Mouse (Mus musculus) heart, embryonic 16.5 days (tissue): ENCODE results near the gene Rnls. TPM values are rescaled to one million over a fixed set of nuclear protein-coding genes. Genes with fewer than 3 reads are reported as not detected.

Source experiments
- ATAC-seq: fragments of 200-750 bp; cut with Nextera tagmentation; replicated peaks from 2 replicates; pipeline ENCODE4 v1.8.0; 2017; ENCODE audit warnings: moderate number of reproducible peaks; ENCODE audit not compliant: insufficient read depth, low FRiP score; ENCODE audit errors: extremely low read depth
- H3K27ac ChIP-seq: fragments of 300-500 bp; sonication (generic); 2 replicates; pipeline ENCODE4 v1.5.1; 2014; ENCODE audit warnings: mild to moderate bottlenecking, low read length, control low read depth, moderate library complexity
- H3K27me3 ChIP-seq: fragments of 300-500 bp; sonication (generic); 2 replicates; pipeline ENCODE4 v1.6.1; 2014; ENCODE audit warnings: low read length, mixed read lengths; ENCODE audit not compliant: control insufficient read depth, insufficient read depth
- H3K36me3 ChIP-seq: fragments of 300-500 bp; sonication (generic); 2 replicates; pipeline ENCODE4 v1.6.1; 2014; ENCODE audit not compliant: control insufficient read depth, insufficient read depth
- H3K4me1 ChIP-seq: fragments of 300-500 bp; sonication (generic); 2 replicates; pipeline ENCODE4 v1.6.1; 2014; ENCODE audit warnings: low read length, mixed read lengths; ENCODE audit not compliant: control insufficient read depth, insufficient read depth
- H3K4me2 ChIP-seq: fragments of 300-500 bp; sonication (generic); 2 replicates; pipeline ENCODE4 v1.6.1; 2014; ENCODE audit warnings: low read depth, mild to moderate bottlenecking, control low read depth, low read length
- H3K4me3 ChIP-seq: fragments of 300-500 bp; sonication (generic); 2 replicates; pipeline ENCODE4 v1.5.1; 2014; ENCODE audit warnings: mild to moderate bottlenecking, control low read depth, low read length
- H3K9ac ChIP-seq: fragments of 300-500 bp; sonication (generic); 2 replicates; pipeline ENCODE4 v1.6.1; 2014; ENCODE audit warnings: low read length, control low read depth
- H3K9me3 ChIP-seq: fragments of 300-500 bp; sonication (generic); replicated peaks from 2 replicates; pipeline ENCODE4 v1.6.1; 2016; ENCODE audit warnings: low read length; ENCODE audit not compliant: control insufficient read depth
- whole genome bisulfite sequencing: fragments of 180-500 bp; shearing (Covaris S2); extraction: QIAGEN DNeasy Blood & Tissue Kit; methylation state at CpG from one replicate; pipeline ENCODE4 v1.1.7; 2014; 5-methylcytosine and 5-hydroxymethylcytosine counted together
- polyA plus RNA-seq: library from polyadenylated mRNA; unstranded; fragments of >200 nt; fragmentation: Nextera tagmentation; extraction: Ambion mirVana; gene quantifications from 2 replicates; pipeline ENCODE4 v1.2.1, GENCODE M21; 2015

Rnls gene
- polyA plus RNA-seq, 1 experiment from 2014 or later = 12.2 TPM

DNA sequence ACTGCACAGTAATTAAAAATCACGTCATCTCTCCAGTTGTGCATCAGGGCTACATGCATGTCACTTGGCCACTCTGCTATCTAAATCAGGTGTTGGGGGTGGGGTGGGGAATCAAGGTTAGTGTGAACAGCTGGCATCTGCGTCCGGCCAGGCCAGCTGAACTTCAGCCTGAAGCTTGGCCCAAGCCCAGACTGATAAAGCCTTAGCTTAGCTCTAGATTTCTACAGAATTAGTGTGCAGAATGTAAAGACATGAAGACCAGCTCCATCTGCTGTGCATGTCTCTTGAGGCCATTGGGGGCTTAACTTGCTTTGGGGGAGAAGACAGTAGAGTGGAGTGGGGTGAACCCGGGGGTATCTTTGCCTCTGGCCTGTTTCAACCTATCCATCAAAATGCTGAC, 292.1 kb downstream of the Rnls start:
- Histone ChIP-seq H3K36me3 (no peaks in the 10 kb centered on the region), H3K4me1 (peaks cover 11% of the 10 kb centered on the region), H3K9ac (no peak overlapping the region), H3K27me3 (no peaks in the 10 kb centered on the region), H3K27ac (no peak overlapping the region; the same call in 1 of the 2 replicates), H3K9me3 (no peaks in the 10 kb centered on the region), H3K4me2 (no peak overlapping the region), H3K4me3 (no peak overlapping the region)
- peak; percentile 66 for ATAC-seq
- WGBS = 30% methylated on average over 4 of the region's 4 CpGs

DNA sequence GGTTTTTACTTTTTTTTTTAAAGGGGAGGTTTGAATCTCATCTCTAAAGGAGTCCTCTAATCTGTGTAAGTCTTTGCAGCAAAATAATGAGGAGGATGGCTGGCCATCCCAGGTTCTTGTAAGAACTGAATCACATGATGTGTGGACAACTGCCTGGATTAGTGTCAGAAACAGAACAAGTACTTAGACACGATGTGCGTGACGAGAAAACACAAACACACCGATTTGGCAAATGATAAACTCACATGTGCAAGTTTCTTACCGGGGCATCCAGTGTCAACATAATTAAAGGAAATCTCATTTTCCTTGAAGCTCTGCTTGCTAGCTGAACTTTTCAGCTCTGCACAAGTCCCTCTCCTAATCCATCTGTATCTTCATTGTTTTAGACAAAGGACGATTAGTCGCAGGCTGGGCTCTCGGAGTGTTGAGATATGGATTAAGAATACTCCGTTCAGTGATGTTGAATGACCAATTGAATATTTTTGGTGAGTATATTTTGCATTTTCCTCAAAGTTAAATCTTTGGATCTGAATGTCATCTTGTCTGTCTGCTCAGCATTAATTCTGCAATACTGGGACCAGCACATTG, 292.8 kb downstream of the Rnls start:
- no peak overlapping the region for H3K27ac ChIP-seq
- WGBS = 68% methylated on average over 9 of the region's 9 CpGs
- H3K36me3 ChIP-seq = no peaks in the 10 kb centered on the region
- H3K4me1 ChIP-seq = peaks cover 11% of the 10 kb centered on the region
- H3K4me3 ChIP-seq = no peak overlapping the region
- H3K27me3 ChIP-seq = no peaks in the 10 kb centered on the region
- H3K4me2 ChIP-seq = no peak overlapping the region
- H3K9ac ChIP-seq = no peak overlapping the region
- ATAC-seq = no peak
- H3K9me3 ChIP-seq = no peaks in the 10 kb centered on the region

DNA sequence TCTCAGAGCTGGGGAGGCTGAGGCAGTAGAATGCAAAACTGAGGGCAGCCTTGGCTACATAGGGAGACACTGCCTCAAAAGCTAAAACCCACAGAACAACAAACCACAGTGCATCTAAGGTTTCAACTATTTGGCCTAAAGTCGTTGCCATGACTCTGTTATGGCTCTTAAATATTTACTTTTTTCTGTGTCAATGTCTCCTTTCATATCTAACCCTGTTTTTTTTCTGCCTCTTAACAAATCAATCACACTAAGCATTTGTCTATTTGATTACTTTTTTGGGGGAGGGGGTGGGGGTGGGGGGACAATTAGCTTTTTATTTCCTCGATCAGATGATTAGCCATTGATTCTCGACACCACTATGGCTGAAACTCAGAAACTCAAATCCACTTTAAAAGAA, 294.4 kb downstream of the Rnls start:
- Histone ChIP-seq H3K27me3 (no peaks in the 10 kb centered on the region), H3K9ac (no peak overlapping the region), H3K9me3 (no peaks in the 10 kb centered on the region), H3K4me2 (no peak overlapping the region), H3K27ac (no peak overlapping the region), H3K4me1 (peaks cover 11% of the 10 kb centered on the region), H3K36me3 (no peaks in the 10 kb centered on the region), H3K4me3 (no peak overlapping the region)
- WGBS = 61% methylated on average over 3 of the region's 3 CpGs
- no peak for ATAC-seq

DNA sequence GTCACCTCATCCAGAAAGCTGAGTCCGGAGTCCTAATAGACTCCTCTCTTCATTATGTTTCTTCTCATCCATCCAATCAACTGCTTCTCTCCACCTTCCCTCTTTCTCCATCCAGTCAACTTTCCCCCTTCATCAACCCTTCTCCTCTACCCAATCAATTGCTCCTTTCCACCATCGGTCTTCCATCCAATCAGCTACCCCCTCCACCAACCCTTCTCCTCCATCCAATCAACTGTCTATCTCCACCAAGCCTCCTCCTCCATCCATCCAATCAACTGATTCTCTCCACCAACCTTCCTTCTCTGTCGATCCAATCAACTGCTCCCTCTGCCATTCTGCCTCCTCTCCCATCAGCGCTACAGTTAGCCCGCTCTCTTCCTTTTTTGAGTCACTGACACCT, 295.5 kb downstream of the Rnls start:
- Histone ChIP-seq H3K9ac (no peak overlapping the region), H3K4me1 (peaks cover 7% of the 10 kb centered on the region), H3K9me3 (no peaks in the 10 kb centered on the region), H3K27ac (no peak overlapping the region), H3K27me3 (no peaks in the 10 kb centered on the region), H3K4me2 (no peak overlapping the region), H3K36me3 (no peaks in the 10 kb centered on the region), H3K4me3 (no peak overlapping the region)
- 89% methylated on average over 5 of the region's 5 CpGs for WGBS
- ATAC-seq = no peak

DNA sequence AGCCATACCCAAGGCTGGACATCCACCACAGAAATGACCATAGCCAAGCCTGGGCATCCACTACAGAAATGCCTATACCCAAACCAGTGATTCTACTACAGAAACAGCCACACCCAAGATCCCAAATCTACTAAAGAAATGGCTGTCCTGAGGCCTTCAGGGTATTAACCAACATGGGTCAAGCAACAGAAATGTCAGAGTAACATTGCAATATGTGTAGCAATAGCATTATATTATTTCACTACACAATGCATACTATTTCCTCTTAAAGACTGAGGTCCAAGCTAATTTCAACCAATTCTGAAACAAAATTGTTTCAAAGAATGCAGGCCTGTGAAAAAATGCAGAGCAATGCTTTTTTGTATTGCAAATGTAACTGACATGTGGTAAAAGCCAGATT, 299.5 kb downstream of the Rnls start:
- Histone ChIP-seq H3K36me3 (no peaks in the 10 kb centered on the region), H3K4me1 (no peaks in the 10 kb centered on the region), H3K9me3 (no peaks in the 10 kb centered on the region), H3K9ac (no peak overlapping the region), H3K27ac (no peak overlapping the region), H3K4me2 (no peak overlapping the region), H3K27me3 (no peaks in the 10 kb centered on the region), H3K4me3 (no peak overlapping the region)
- ATAC-seq = no peak

DNA sequence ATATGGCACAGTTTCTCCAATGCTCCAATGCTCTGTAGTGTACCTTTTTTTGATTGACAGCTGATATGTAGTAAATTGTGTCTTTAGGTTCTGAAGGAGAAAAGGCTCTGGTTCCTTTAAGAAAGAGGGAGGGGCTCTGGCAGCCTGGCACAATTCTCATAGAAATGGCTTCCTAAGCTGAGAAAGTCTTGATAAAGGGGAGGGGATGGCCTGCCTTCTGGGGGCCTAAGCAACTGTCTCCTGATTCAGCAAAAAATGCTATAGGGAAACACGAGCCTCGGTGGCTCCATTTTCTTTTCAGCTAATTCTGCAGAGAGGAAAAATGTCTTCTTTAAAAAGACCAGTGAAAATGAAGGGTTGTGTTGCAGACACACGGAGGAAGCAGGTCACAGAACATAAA, 300.8 kb downstream of the Rnls start:
- Histone ChIP-seq H3K4me1 (no peaks in the 10 kb centered on the region), H3K27me3 (no peaks in the 10 kb centered on the region), H3K4me3 (no peak overlapping the region), H3K4me2 (no peak overlapping the region), H3K9ac (no peak overlapping the region), H3K9me3 (no peaks in the 10 kb centered on the region), H3K27ac (no peak overlapping the region), H3K36me3 (no peaks in the 10 kb centered on the region)
- ATAC-seq = no peak
- WGBS = 62% methylated on average over 3 of the region's 3 CpGs

DNA sequence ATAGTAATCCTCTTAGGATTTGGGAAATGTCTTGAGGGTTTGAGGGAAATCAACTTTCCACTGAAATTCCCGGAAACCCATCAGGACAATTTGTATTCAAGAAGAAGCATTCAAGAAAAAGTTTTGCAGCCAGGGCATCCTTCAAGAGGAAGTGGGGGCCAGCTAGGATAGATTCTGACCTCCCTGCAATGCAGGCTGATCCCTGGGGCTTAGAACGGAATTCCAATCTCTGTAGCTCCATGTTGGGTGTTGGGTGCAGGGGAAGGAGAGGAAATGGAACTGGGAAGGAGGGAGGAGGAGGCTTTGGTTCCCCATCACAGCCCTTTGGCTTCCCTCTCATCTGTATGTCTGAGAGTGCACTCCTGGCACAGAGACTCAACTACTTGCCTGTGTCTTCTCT, 303.2 kb downstream of the Rnls start:
- Histone ChIP-seq H3K27me3 (no peaks in the 10 kb centered on the region), H3K27ac (no peak overlapping the region), H3K4me2 (no peak overlapping the region), H3K9ac (no peak overlapping the region), H3K9me3 (no peaks in the 10 kb centered on the region), H3K4me3 (no peak overlapping the region), H3K4me1 (no peaks in the 10 kb centered on the region), H3K36me3 (no peaks in the 10 kb centered on the region)
- no peak for ATAC-seq
- WGBS = 69% methylated on average over 2 of the region's 2 CpGs

DNA sequence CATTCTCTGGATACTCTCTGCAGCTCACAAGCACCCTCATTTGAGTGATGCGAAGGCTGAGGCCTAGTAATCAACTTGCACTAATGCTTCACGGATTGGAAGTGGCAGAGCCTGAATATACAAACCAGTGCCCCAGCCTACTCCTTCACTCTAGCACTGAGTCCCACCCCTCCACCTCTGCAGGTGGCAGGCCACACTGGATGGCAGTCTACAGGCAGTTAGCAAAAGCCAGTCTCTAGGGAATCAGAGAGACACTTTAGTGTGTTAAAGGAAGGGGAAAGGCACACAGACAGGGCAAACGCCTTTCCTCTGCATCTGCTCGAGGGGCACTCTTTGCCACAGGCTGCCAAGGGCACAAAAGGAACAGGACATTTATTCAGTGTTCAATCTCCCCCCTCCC, 304.1 kb downstream of the Rnls start:
- no peak overlapping the region for H3K9ac ChIP-seq
- no peaks in the 10 kb centered on the region for H3K27me3 ChIP-seq
- H3K4me3 ChIP-seq = no peak overlapping the region
- 0 out of 2 replicates have a peak, but pooled peaks cover under 1% of the 10 kb centered on the region for H3K4me1 ChIP-seq
- H3K4me2 ChIP-seq = no peak overlapping the region
- no peak for ATAC-seq
- no peaks in the 10 kb centered on the region for H3K36me3 ChIP-seq
- no peaks in the 10 kb centered on the region for H3K9me3 ChIP-seq
- H3K27ac ChIP-seq = no peak overlapping the region
- 73% methylated on average over 4 of the region's 4 CpGs for WGBS
